Mouse (Mus musculus): Measurements from ENCODE around the gene Plekhm2.
A peak's percentile ranks its signal among the peaks of the same experiment; 100 is the strongest.

Plekhm2 gene

DNA sequence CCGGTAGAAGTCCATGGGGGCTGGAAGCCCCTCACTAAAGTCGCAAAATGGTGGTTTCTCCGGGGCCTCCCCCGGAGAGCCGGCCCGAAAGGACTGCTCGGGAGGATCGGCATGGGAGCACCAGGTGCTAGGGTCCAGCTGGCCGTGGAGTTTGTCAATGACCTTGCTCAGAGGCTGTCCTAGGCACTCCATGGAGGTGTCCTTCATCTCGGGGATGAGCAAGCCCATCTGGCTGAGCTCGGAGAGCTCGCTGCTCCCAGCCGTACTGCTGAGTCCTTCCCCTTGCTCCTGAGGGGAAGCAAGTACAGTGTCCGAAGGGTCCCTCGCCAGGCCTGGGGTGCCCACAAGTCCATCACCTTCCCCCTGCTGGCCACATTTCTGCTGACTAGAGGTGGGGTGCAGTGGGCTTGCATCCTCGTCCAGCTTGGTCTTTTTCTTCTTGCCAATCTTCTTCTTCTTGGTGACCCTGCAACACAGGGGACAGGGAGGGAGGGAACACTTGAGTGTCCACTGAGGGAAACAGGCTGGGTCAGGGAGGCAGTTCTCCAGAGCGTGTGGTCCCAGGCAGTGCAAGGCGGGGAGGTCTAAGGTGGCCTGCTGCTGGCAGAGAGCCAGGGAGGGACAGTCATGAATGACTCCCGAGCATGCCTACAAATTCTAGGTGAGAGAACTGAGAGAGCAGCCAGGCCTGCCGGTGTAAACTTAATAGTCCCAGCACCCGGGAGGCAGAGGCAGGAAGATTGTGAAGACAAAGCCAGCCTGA is 32.4 kb downstream of the Plekhm2 start:
- no peak for DNase-seq (ENCODE audit: low spot score in 2 of 2)

- no peak for DNase-seq (ENCODE audit: low spot score in 2 of 2)
These were observed 33.4 kb downstream of the Plekhm2 start for GRCm38 (mm10) chr4:141631250-141631649.

DNA sequence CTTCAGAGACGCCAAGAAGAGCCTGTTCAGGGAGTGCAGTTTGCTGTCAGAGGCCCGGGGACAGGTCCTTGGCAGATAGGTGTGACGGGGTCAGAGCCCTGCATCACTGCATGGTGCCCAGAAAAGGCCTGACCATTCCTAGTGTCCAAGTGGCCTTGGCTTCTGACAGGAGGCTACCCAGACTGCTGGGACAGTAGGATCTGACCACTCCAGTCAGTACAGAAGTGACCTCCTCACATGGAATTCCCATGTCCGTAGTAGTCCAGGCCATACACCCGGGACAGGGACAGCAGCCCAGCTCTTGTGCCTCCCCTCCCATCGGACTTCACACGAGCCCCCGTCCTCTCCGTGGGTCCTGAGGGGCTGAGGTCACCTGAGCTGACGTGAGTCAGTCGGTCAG is 34.7 kb downstream of the Plekhm2 start:
- DNase-seq (ENCODE audit: low spot score in 2 of 2): no peak

DNA sequence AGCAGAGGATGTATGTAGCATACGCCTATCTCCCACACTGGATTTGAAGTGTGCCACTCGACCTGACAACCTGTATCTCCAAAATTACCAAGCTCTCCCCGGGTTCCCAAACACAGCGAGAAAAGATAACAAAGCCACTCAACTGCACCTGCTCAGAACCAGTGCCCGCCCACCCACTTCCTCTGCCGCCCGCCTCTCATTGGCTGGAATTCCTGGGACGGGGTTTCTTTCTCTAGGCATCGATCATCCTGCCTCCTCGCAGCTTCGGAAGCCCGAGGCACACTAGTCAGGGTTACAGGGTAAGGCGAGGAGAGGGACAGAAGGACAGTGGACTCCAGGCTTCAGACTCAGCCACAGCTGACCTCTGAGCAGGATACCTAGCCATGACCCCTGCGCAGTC is 36.0 kb downstream of the Plekhm2 start:
- no peak for DNase-seq (ENCODE audit: low spot score in 2 of 2)

- no peak for DNase-seq (ENCODE audit: low spot score in 2 of 2)
These were observed 37.2 kb downstream of the Plekhm2 start for GRCm38 (mm10) chr4:141627502-141627901.

- DNase-seq (ENCODE audit: low spot score in 2 of 2): no peak
These were observed 38.7 kb downstream of the Plekhm2 start for GRCm38 (mm10) chr4:141625774-141626550.

- DNase-seq (ENCODE audit: low spot score in 2 of 2): no peak
These were observed 39.5 kb downstream of the Plekhm2 start for GRCm38 (mm10) chr4:141624983-141625773.

- DNase-seq (ENCODE audit: low spot score in 2 of 2): no peak
These were observed 40.6 kb downstream of the Plekhm2 start for GRCm38 (mm10) chr4:141624134-141624533.

- DNase-seq (ENCODE audit: low spot score in 2 of 2): no peak
These were observed 41.0 kb downstream of the Plekhm2 start, which contains the start of gene Slc25a34 for GRCm38 (mm10) chr4:141623666-141624065. Gene Slc25a34, minus strand, starts transcription at chr4:141623821.

DNA sequence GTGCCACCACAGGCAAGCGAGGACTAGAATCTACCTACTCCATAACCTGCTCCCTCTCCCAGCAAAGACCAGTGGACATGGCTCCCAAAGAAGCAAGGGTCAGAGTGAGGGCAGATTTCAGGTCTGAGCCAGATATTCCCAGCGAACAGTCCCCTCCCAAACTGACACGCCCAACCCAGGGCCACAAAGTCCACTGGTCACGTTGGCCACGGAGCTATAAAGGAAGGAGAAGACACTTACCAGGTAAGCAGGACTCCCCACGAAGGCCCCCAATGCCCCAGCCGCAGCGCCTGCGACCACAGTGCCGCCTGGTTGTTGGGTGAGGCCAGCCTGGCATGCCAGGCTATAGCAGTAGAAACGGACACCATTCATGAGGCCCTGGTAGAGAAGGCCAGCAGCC is 41.7 kb downstream of the Plekhm2 start:
- no peak for DNase-seq (ENCODE audit: low spot score in 2 of 2)

DNA sequence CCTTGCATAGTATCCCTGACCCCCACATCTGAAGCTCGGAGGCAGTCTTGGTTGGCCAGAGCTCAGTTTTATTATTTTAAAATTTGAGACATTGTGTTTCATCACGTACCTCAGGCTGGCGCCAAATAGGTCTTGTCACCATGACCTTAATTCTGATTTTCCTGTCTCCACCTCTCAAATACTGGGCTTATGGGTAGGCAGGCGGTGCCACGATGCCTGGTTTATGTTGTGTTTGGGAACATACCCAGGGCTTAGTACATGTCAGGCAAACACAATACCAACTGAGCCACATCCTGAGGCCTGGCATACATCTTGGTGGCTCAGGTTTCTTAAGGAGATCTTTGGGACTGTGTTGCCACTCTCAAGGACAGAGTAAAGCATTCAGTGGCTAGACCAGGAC is 42.1 kb downstream of the Plekhm2 start:
- DNase-seq (ENCODE audit: low spot score in 2 of 2): no peak

GRCm38 (mm10) chr4:141622091-141622490 is 42.6 kb downstream of the Plekhm2 start:
- DNase-seq (ENCODE audit: low spot score in 2 of 2): no peak

DNA sequence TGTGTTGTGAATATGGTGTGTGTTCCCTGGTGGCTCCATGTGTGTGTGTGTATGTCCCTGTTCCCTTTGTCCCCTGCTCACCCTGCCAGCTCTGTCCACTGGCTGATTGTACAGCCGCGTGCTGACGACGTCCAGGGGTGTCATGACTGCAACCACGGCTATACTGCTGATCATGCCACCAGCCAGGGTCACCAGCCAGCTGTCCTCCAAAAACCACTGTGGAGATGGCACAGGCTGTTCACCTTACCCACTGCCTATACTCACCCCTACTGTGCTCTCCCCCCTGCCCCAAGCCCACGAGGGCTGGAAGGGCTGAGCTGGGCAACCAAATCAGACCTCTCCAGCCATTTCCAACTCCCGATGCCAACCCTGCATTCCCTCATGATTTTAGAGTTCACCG is 43.4 kb downstream of the Plekhm2 start:
- no peak for DNase-seq (ENCODE audit: low spot score in 2 of 2)

DNA sequence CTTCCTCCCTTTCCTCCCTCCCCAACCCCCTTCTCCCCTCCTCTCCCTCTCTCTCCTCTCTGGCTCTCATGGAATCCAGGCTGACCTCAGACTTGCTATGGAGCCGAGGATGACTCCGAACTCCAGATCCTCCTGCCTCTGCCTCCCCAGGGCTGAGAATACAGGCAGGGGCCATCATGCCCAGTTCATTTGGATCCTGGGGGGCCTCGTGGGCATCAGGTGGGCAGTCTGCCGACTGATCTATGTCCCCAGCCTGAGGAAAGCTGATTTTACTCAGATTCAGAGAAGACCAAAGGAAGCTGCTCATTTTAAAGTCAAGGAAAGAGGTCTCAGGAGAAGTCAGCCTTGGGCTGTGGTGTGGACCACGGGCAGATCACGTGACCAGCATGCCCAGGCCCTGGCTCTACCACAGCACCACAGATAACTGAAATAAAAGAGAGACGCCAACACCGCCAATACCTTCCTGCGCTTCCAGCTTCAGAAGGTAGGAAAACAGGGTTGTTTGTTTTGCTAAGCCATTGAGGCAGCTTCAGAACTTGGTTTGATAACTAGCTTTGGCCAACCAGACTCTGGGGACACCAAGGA is 45.3 kb downstream of the Plekhm2 start:
- DNase-seq (ENCODE audit: low spot score in 2 of 2): no peak

- peak; percentile 46 to 62 for DNase-seq (ENCODE audit: low spot score in 2 of 2)
These were observed 46.0 kb downstream of the Plekhm2 start, which contains the start of gene Tmem82 for GRCm38 (mm10) chr4:141618565-141619243. Gene Tmem82, minus strand, starts transcription at chr4:141618633.

DNA sequence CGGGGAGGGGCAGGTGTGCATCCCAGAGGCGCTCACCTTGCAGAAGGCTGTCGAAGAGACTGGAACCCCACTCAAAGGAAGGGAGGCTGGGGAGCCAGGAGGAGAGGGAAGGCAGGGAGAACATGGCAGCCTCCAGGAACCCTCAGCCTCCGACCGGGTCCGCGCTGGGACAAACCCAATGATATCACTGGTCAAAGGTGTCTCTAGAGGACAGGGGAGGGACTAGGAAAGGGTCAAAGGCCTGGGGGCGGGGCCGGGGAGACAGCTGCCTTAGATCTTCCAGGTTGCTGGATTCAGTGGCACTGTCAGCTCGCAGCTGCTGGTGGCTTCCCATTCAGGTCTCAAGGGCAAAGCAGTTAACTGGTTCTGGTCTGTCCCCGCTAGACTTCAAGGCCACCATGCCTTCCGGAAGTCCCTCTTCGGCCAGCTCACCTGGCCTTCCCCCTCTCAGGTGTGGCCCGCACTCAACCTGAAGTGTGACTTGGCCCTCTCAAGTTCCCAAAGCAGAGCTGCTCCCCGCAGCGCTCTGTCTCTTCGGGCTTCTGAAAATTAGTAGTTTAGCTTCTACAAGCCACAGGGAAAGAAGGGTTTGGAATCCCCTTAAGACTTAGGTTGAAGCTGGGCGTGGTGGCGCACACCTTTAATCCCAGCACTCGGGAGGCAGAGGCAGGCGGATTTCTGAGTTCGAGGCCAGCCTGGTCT is 46.7 kb downstream of the Plekhm2 start:
- DNase-seq (ENCODE audit: low spot score in 2 of 2): no peak

- DNase-seq (ENCODE audit: low spot score in 2 of 2): peak; percentile 33 to 58
These were observed 47.4 kb downstream of the Plekhm2 start for GRCm38 (mm10) chr4:141617299-141617698.

GRCm38 (mm10) chr4:141616811-141617210 is 47.9 kb downstream of the Plekhm2 start:
- DNase-seq (ENCODE audit: low spot score in 2 of 2): no peak

DNA sequence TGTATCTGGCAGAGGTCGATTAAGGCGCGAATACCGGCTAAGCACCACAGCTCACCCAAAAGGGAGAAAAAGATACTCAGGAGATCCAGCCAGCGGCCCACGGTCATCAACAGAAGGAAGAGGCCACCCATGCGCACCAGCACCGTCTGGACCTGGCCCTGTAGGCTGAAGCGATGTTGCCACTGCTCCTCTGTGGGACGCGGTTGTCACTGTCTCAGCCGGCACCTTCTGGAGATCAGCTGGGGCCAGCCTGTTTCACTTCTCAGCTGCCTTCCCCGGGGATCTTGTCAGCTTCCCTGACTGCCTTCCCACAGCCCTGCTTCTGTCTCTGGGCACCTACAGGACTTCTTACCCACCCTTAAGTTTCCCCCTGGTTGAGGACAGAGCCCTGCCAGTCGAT is 49.8 kb downstream of the Plekhm2 start:
- DNase-seq (ENCODE audit: low spot score in 2 of 2): no peak

DNA sequence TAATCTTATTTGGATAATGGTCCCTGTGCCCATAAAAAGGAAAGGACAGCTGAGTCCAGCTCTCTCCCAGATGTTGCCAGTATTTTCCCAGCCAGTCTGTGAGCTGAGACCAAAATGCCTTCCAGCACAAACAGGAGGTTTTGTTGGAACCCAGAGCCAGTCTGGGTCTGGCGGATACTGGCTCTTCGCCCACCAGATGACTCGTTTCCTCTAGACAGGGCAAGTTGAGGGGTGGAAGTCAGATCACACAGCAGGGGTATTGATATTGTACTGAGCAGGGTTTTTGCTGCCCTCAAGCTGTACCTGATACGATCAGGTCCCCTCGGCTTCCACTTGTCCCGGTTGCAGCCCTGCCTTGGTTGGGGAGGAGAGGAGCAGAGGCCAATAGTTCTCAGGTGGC is 55.2 kb downstream of the Plekhm2 start:
- no peak for DNase-seq (ENCODE audit: low spot score in 2 of 2)

- no peak for DNase-seq (ENCODE audit: low spot score in 2 of 2)
These were observed 58.8 kb downstream of the Plekhm2 start, which contains the start of gene Fblim1 for GRCm38 (mm10) chr4:141605861-141606260. Gene Fblim1, minus strand, starts transcription at chr4:141606096.
